Mouse (Mus musculus) CH12.LX (cell line): ENCODE results near the gene Tmc3.

ENCODE experiments used
- MAX ChIP-seq: IDR thresholded peaks from 2 replicates; pipeline ENCODE4 v1.6.1; 2011; ENCODE audit warnings: low read length, improper control_type of control experiment
- USF1 ChIP-seq: IDR thresholded peaks from 2 replicates; pipeline ENCODE4 v1.6.1; 2014; ENCODE audit warnings: low read depth, mild to moderate bottlenecking, inconsistent platforms, low read length, improper control_type of control experiment

DNA sequence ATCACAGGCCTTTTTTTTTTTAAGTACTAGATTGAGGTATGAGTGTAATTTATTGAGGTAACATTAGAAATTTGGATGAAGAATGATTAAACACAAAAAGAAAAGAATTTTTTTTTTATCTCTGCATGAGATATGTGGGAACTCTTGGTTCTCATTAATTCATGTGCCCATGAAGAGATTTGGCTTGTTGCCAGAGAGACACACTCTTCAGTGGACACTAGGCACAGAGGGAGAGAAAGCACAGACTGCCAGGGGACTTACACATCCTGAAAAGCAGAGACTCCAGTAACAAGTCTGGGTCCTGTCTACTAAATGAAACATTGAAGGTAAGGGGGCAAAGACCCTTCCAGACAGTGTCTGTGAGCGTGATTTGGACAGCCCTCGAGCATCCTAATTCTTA is 51.0 kb downstream of the Tmc3 start:
- TF ChIP-seq USF1 (no peak), MAX (no peak)
